Mouse (Mus musculus) stomach, embryonic 15.5 days (tissue): ENCODE data around the gene Mrc1. TPM values are rescaled to one million over a fixed set of nuclear protein-coding genes. Genes with fewer than 3 reads are reported as not detected.
A peak's percentile ranks its signal among the peaks of the same experiment; 100 is the strongest.
"Not testable (repeated sequence)": the region's sequence is repeated elsewhere in the genome, so short reads cannot be mapped to it uniquely, and the experiment has no call there.

ENCODE experiments used
- ATAC-seq: fragments of 200-750 bp; cut with Nextera tagmentation; 2 replicates; pipeline ENCODE4 v1.8.0; 2017; ENCODE audit warnings: low read depth, moderate number of reproducible peaks, moderate TSS enrichment; ENCODE audit not compliant: insufficient read depth, low FRiP score
- H3K27ac ChIP-seq: fragments of 300-500 bp; sonication (generic); 2 replicates; pipeline ENCODE4 v1.5.1; 2015; ENCODE audit warnings: mild to moderate bottlenecking, inconsistent platforms
- H3K27me3 ChIP-seq: fragments of 300-500 bp; sonication (generic); replicated peaks from 2 replicates; pipeline ENCODE4 v1.6.1; 2015; ENCODE audit warnings: inconsistent platforms
- H3K36me3 ChIP-seq: fragments of 300-500 bp; sonication (generic); 2 replicates; pipeline ENCODE4 v1.6.1; 2015; ENCODE audit warnings: inconsistent platforms
- H3K4me1 ChIP-seq: fragments of 300-500 bp; sonication (generic); 2 replicates; pipeline ENCODE4 v1.6.1; 2015; ENCODE audit warnings: inconsistent platforms
- H3K4me2 ChIP-seq: fragments of 300-500 bp; sonication (generic); 2 replicates; pipeline ENCODE4 v1.6.1; 2015; ENCODE audit warnings: mild to moderate bottlenecking, inconsistent platforms
- H3K4me3 ChIP-seq: fragments of 300-500 bp; sonication (generic); replicated peaks from 2 replicates; pipeline ENCODE4 v1.5.1; 2015; ENCODE audit warnings: inconsistent platforms
- H3K9ac ChIP-seq: fragments of 300-500 bp; sonication (generic); 2 replicates; pipeline ENCODE4 v1.6.1; 2015; ENCODE audit warnings: inconsistent platforms
- H3K9me3 ChIP-seq: fragments of 300-500 bp; sonication (generic); 2 replicates; pipeline ENCODE4 v1.6.1; 2016; ENCODE audit warnings: inconsistent platforms
- WGBS: fragments of 180-500 bp; shearing (Covaris S2); methylation state at CpG from one replicate; pipeline ENCODE4 v1.1.7; 2015; 5-methylcytosine and 5-hydroxymethylcytosine counted together
- polyA plus RNA-seq: library from polyadenylated mRNA; unstranded; fragments of >200 nt; fragmentation: Nextera tagmentation; extraction: Ambion mirVana; gene quantifications from 2 replicates; pipeline ENCODE4 v1.2.1, GENCODE M21; 2015

The Mrc1 gene
- 8.6 and 9.4 TPM in 2 replicates for polyA plus RNA-seq

- H3K27ac ChIP-seq: no peak within 1 kb of the TSS
- no peak within 1 kb of the TSS for H3K4me3 ChIP-seq
- H3K27me3 ChIP-seq: no peaks in the 10 kb centered on the region
- no peak within 1 kb of the TSS for H3K9ac ChIP-seq
- no peak for ATAC-seq
- H3K4me2 ChIP-seq: no peak within 1 kb of the TSS
- H3K36me3 ChIP-seq: no peaks in the 10 kb centered on the region
- no peaks in the 10 kb centered on the region for H3K9me3 ChIP-seq
- no peaks in the 10 kb centered on the region for H3K4me1 ChIP-seq
- WGBS: 35% methylated on average over 3 of the region's 3 CpGs
Measured at GRCm38 (mm10) chr2:14229149-14229548, at the start of gene Mrc1. Mrc1 (plus strand) TSS chr2:14229392.

DNA sequence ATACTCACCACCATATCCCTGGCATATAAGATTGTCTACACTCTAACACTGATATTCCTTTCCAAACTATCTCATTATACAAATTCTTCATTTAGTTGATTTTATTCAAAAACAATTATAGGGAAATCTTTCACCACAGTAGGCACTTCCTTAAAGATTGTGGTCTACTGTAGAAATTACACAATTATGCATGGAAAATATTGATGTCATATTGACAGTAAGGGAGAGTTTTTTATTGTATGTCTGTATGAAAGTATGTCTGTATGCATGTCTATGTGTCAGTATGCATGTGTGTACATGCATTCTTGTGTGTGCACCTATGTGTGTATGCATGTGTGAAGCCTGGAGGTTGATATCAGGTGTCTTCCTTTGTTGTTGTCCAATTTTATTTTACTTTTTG is 44.8 kb upstream of the Mrc1 start:
- no peaks in the 10 kb centered on the region for H3K27me3 ChIP-seq
- no peak for ATAC-seq
- H3K9ac ChIP-seq: no peak overlapping the region
- no peak overlapping the region for H3K27ac ChIP-seq
- H3K4me3 ChIP-seq: no peak overlapping the region
- H3K36me3 ChIP-seq: no peaks in the 10 kb centered on the region
- H3K4me1 ChIP-seq: no peaks in the 10 kb centered on the region
- H3K9me3 ChIP-seq: no peaks in the 10 kb centered on the region
- no peak overlapping the region for H3K4me2 ChIP-seq

DNA sequence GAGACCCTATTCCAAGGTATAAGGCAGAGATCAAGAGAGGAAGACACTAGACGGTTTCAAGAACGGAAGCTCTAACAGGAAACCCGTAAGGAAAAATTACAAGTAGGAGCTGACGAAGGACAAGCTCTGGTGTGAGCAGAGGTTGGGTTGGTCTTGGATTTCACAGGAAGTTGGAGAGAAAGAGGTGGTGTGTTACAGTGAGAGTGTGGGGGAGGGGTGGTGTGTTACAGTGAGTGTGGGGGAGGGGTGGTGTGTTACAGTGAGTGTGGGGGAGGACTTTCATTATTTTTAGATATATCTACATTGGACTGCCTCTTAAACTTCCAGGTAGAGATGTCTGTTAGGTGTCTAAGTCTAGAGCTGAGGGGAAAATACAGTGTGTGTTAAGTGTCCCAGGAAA is 38.5 kb upstream of the Mrc1 start:
- Histone ChIP-seq H3K9ac (no peak overlapping the region), H3K4me3 (no peak overlapping the region), H3K36me3 (no peaks in the 10 kb centered on the region), H3K4me2 (no peak overlapping the region), H3K9me3 (no peaks in the 10 kb centered on the region), H3K27ac (no peak overlapping the region), H3K4me1 (no peaks in the 10 kb centered on the region), H3K27me3 (no peaks in the 10 kb centered on the region)
- ATAC-seq: no peak
- WGBS: 58% methylated on average over 4 of the region's 4 CpGs

- no peaks in the 10 kb centered on the region for H3K36me3 ChIP-seq
- WGBS: 86% methylated on average over 4 of the region's 4 CpGs
Measured at GRCm38 (mm10) chr2:14191601-14192000, 37.6 kb upstream of the Mrc1 start.

DNA sequence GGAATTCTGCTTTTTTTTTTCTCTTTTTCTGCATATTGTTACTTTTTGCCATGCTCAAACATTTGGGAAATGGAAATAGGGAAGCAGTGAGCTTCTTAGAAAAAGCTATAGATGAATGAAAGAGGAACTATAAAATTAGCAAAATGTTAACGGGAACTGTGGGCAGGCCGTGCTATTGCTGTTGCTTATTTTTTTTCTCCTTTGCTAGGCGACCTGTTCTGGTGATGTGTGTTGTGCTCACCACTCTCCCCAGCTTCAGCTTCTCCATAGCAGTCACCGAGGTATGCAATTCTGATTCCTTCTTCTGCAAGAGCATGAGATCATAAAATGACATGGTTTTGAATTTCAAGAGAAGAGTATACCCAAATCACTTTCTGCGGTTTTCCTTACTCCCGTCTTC is 37.1 kb upstream of the Mrc1 start:
- H3K4me1 ChIP-seq: no peaks in the 10 kb centered on the region
- H3K9ac ChIP-seq: no peak overlapping the region
- no peak overlapping the region for H3K4me2 ChIP-seq
- no peak overlapping the region for H3K4me3 ChIP-seq
- WGBS: 82% methylated on average over 6 of the region's 6 CpGs
- no peak for ATAC-seq
- H3K27me3 ChIP-seq: no peaks in the 10 kb centered on the region
- H3K9me3 ChIP-seq: no peaks in the 10 kb centered on the region
- no peaks in the 10 kb centered on the region for H3K36me3 ChIP-seq
- no peak overlapping the region for H3K27ac ChIP-seq

More at GRCm38 (mm10) chr2:14191601-14192000, 37.6 kb upstream of the Mrc1 start:
- no peak overlapping the region for H3K9ac ChIP-seq
- no peak overlapping the region for H3K27ac ChIP-seq
- H3K4me3 ChIP-seq: no peak overlapping the region
- no peaks in the 10 kb centered on the region for H3K4me1 ChIP-seq
- H3K4me2 ChIP-seq: no peak overlapping the region
- ATAC-seq: no peak
- H3K27me3 ChIP-seq: no peaks in the 10 kb centered on the region
- H3K9me3 ChIP-seq: no peaks in the 10 kb centered on the region

- 67% methylated on average over 1 of the region's 2 CpGs for WGBS
- H3K4me3 ChIP-seq, H3K27ac ChIP-seq, H3K27me3 ChIP-seq, H3K9me3 ChIP-seq, H3K4me2 ChIP-seq, H3K4me1 ChIP-seq, ATAC-seq, H3K36me3 ChIP-seq, H3K9ac ChIP-seq: not testable (repeated sequence)
Measured at GRCm38 (mm10) chr2:14198325-14198903, 30.8 kb upstream of the Mrc1 start.

DNA sequence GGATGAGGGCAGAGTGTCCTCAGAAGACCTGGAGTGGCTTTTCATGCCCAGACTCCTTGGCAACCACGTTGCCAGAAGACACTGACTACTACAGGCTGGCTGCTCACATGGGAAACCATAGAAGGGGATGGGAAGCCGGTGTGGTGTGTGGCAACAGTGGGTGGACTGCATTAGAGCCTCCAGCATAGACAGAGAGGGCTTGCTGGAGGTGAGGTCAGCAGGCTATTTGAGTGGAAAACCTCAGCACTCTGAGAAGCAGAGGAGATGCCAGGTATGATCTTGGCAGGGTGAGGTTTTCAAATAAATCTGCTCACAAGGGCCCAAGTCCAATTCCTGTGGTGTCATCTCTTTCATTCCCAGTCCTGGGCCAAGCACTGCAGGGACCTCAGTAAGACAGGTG is 29.6 kb upstream of the Mrc1 start:
- Histone ChIP-seq H3K9ac (no peak overlapping the region), H3K4me1 (no peaks in the 10 kb centered on the region), H3K4me2 (no peak overlapping the region), H3K4me3 (no peak overlapping the region), H3K36me3 (no peaks in the 10 kb centered on the region), H3K27me3 (no peaks in the 10 kb centered on the region), H3K27ac (no peak overlapping the region), H3K9me3 (no peaks in the 10 kb centered on the region)
- ATAC-seq: no peak
- WGBS: 44% methylated on average over 2 of the region's 2 CpGs

DNA sequence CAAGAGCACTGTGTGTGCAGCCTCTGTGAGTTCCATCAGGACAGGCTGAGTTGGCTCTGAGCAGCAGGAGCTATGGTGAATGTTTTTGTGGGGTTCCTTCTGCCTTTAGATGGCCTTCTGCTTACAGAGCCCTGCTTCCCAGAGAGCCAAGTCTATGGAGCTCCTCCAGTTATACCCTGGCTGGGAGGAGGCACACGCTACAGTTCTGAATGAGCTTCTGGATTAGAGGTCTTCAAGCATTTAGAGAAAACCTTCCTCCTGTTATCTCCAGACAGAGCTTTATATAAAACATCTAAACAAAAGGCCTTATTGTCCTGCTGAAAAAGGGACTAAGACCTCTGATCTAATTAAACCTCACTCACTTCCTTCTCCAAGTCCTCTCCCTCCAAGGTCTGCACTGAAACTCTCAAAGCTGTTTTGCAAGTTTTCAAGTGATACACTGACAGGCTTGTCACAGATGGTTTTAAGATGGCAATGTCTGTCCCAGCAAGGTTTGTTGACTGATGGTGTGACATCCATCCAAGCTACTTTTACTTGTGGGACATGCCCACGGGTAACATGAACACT is 28.2 kb upstream of the Mrc1 start:
- H3K9ac ChIP-seq, ATAC-seq, H3K9me3 ChIP-seq, H3K4me1 ChIP-seq, H3K27me3 ChIP-seq, H3K27ac ChIP-seq, H3K36me3 ChIP-seq, H3K4me2 ChIP-seq, H3K4me3 ChIP-seq: not testable (repeated sequence)
- WGBS: 33% methylated on average over 1 of the region's 2 CpGs

DNA sequence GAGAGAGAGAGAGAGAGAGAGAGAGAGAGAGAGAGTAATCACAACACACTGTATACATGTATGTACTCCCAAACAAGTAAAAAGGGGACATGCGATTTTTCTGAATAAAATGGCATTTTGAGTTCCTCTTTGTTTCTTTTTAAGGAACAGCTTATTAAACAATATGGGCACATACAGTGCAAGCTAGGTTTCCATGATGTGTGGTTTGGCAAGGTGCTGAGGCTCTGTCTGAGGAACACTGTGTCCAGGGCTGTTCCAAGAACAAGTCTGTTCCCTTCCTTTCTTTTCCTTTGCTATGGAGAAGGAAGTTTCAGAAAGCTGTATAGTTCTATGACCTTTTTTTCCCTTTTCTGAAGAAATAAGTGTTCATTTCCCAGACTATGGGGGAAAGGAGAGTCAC is 24.9 kb upstream of the Mrc1 start:
- Histone ChIP-seq H3K4me1 (no peaks in the 10 kb centered on the region), H3K4me3 (no peak overlapping the region), H3K36me3 (no peaks in the 10 kb centered on the region), H3K27ac (no peak overlapping the region), H3K9ac (no peak overlapping the region), H3K27me3 (no peaks in the 10 kb centered on the region), H3K4me2 (no peak overlapping the region), H3K9me3 (no peaks in the 10 kb centered on the region)
- 94% methylated on average over 1 of the region's 1 CpGs for WGBS
- ATAC-seq: no peak

DNA sequence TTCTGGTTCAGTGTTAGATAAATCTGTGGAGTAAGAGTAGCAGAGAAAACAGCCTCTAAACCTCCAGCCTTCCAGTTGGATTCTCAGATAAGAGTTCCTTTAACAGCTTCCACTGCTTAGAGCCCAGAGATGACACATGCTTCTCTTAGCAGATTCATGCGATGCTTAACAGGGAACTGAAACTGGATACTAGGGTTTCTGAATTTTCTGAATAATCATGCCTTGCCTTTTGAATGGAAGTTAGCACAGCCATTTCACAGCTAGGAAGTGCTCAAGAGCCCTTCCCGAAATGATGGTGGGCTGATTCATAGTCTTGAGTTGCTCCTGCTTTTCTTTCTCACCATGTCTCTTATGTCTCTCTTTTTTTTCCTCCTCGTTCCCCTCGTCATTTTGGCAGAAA is 22.4 kb upstream of the Mrc1 start:
- no peak overlapping the region for H3K4me3 ChIP-seq
- H3K4me1 ChIP-seq: no peaks in the 10 kb centered on the region
- ATAC-seq: no peak
- WGBS: 72% methylated on average over 4 of the region's 4 CpGs
- no peaks in the 10 kb centered on the region for H3K36me3 ChIP-seq
- no peak overlapping the region for H3K4me2 ChIP-seq
- H3K9ac ChIP-seq: no peak overlapping the region
- H3K27ac ChIP-seq: no peak overlapping the region
- no peaks in the 10 kb centered on the region for H3K27me3 ChIP-seq
- H3K9me3 ChIP-seq: no peaks in the 10 kb centered on the region

GRCm38 (mm10) chr2:14210731-14211130 is 18.5 kb upstream of the Mrc1 start:
- no peak overlapping the region for H3K27ac ChIP-seq
- WGBS: 81% methylated on average over 1 of the region's 1 CpGs

DNA sequence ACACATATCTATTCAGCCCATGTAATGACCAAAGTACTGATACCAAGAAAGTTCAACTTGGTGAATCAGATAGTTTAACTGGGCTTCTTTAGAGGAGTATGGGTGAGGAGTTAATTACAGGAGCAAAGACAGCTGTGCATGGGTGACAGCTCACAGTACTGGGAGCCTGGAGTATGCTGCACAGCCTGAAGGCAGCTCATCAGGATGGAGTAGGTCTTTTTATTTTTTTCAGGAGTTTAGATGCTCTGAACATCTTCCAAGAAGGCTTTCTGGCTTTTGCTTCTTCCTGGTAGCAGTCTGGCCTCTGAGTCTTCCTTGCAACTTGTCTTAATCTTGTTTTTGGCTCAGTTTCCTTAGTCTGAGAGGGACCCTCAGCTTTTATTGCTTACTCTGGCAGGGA is 17.6 kb upstream of the Mrc1 start:
- no peaks in the 10 kb centered on the region for H3K27me3 ChIP-seq
- ATAC-seq: peak; percentile 70; the same call in 1 of the 2 replicates
- H3K4me2 ChIP-seq: no peak overlapping the region
- no peaks in the 10 kb centered on the region for H3K4me1 ChIP-seq
- no peaks in the 10 kb centered on the region for H3K36me3 ChIP-seq
- H3K9me3 ChIP-seq: no peaks in the 10 kb centered on the region
- no peak overlapping the region for H3K4me3 ChIP-seq
- H3K9ac ChIP-seq: no peak overlapping the region
- no peak overlapping the region for H3K27ac ChIP-seq

More at GRCm38 (mm10) chr2:14210731-14211130, 18.5 kb upstream of the Mrc1 start:
- ATAC-seq: no peak
- no peak overlapping the region for H3K4me3 ChIP-seq
- no peak overlapping the region for H3K4me2 ChIP-seq
- H3K36me3 ChIP-seq: no peaks in the 10 kb centered on the region
- H3K27me3 ChIP-seq: no peaks in the 10 kb centered on the region
- no peaks in the 10 kb centered on the region for H3K4me1 ChIP-seq
- no peak overlapping the region for H3K9ac ChIP-seq
- H3K9me3 ChIP-seq: no peaks in the 10 kb centered on the region

DNA sequence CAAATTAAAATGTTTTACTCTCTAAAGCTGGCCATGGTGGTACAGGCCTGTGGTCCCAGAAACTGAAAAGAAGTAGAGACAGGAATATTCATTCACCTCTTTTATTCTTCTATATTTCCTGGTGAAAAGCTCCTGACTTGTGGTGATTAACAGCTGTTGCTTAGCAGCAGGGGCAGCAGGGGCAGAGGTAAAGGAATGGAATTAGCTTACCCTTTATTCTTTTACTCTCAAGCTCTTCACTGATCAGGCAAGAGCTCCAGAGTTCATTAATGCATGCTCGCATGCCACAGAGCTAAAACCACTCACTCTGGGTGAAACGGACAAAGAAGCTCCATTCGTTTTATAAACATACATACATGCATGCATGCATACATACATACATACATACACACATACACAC is 14.4 kb upstream of the Mrc1 start:
- Histone ChIP-seq H3K9ac (no peak overlapping the region), H3K4me2 (no peak overlapping the region), H3K9me3 (no peaks in the 10 kb centered on the region), H3K4me1 (no peaks in the 10 kb centered on the region), H3K27ac (no peak overlapping the region), H3K27me3 (no peaks in the 10 kb centered on the region), H3K4me3 (no peak overlapping the region), H3K36me3 (no peaks in the 10 kb centered on the region)
- 42% methylated on average over 3 of the region's 3 CpGs for WGBS
- ATAC-seq: no peak
